Mouse (Mus musculus) left cerebral cortex, adult 2 months (tissue): ENCODE results near the gene Ctns. TPM values are rescaled to one million over a fixed set of nuclear protein-coding genes. Genes with fewer than 3 reads are reported as not detected.

ENCODE experiments used
- DNase-seq, 2 experiments: peaks; one replicate each; pipeline ENCODE4 v3.0.0; 2021 to 2022; ENCODE audit warnings: low spot score in 2 of 2, mixed read lengths in 1 of 2; ENCODE audit errors: extremely low spot score in 1 of 2
- H3K27ac ChIP-seq: fragments of 200-600 bp; 2 replicates; pipeline ENCODE4 v1.8.1; 2022
- H3K4me3 ChIP-seq: fragments of 200-600 bp; 2 replicates; pipeline ENCODE4 v1.8.1; 2022
- CTCF ChIP-seq: fragments of 200-600 bp; IDR thresholded peaks from 2 replicates; pipeline ENCODE4 v1.8.1; 2022; ENCODE audit warnings: antibody characterized with exemption, mild to moderate bottlenecking, moderate library complexity
- intact Hi-C: fragments of 180-260 bp; cut with DNase I; formaldehyde crosslinking; loops from one replicate; pipeline ENCODE4 v1.15.1; 2025
- total RNA-seq, 2 experiments: library from RNA; stranded (reverse); gene quantifications; 2 replicates each; pipeline ENCODE4 v1.2.3; 2021

The Ctns gene
- total RNA-seq, 2 experiments from 2014 or later: 19.3 to 20.2 TPM

DNA sequence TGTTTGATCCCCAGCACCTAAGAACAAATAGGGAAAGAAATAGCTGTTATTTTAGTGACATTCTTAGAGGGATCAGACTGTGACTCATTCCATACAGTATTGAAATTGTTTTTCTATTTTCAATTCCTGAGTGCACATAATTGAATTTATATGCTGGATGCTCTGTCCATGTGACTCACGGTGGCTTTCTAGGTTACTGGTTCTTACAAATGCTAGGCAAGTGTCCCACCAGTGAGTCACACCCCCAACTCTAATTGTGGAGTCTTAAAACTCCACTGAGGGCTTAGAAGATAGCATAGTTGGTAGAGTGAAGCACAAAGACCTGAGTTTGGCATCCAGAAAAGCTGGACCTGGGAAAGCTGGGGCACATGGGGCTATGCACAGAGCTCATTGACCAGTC is 21.8 kb upstream of the Ctns start:
- TF ChIP-seq CTCF: no peak
- H3K4me3 ChIP-seq: no peak overlapping the region
- H3K27ac ChIP-seq: no peak overlapping the region
- DNase-seq: no peak
- intact Hi-C loops: no loop called here

DNA sequence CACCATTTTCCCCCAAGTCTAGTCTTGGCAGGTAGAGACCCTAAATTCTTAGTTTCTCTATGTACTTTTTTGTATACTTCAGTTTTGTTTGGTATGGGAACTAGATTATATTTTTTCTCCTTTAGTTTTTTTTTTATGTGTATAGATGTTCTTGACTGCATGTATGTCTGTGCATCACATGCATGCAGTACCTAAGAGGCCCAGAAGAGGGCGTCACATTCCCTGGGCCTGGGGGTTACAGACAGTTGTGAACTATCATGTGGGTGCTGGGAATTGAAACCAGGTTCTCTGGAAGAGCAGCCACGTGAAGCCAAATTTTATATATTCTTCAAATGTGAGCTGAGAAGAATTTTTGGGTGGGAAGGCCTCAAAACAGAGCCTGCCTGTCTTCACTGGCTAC is 20.8 kb upstream of the Ctns start:
- Histone ChIP-seq H3K4me3 (no peak overlapping the region), H3K27ac (no peak overlapping the region)
- TF ChIP-seq CTCF: peak; percentile 24
- intact Hi-C loops: no loop called here
- no peak for DNase-seq

DNA sequence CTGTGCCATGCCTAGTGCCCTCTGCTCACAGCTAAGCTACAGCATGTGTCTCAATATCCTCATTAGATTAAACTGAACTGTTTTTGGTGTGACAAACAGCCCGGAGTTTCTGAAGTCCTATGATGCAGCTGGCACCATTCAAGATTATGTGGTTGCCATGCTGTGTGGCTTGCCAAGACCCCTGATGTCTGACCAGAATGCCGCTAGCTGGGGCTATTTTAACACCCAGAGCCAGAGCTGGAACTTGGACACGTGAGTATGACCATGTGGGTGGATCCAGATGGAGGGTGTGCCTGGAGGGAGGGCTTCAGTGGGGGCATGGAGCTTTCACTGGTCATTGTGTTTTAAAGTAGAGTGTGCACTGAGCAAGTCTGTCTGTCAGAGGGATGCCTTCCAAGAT is 15.1 kb upstream of the Ctns start:
- H3K4me3 ChIP-seq: no peak overlapping the region
- DNase-seq: no peak
- TF ChIP-seq CTCF: no peak
- intact Hi-C loops: no loop called here
- H3K27ac ChIP-seq: no peak overlapping the region

DNA sequence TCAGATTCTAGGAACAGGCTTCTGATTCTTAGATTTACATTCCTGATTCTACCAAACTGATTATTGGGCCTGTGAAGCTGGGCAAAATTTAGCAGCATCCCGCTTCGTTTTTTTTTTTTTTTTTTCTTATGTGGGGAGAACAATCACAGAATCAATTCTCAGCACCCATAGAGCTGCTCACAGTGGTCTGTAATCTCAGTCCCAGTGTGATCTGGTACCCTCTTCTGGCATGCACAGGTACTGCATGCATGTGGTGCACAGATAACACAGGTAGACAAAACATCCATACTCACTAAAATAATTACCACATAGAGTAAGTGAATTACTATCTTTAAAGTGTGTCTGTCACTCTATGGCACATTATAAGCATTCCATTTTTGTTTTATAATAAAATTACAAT is 8.8 kb upstream of the Ctns start:
- intact Hi-C loops: no loop called here
- TF ChIP-seq CTCF: peak; percentile 29
- DNase-seq: no peak

DNA sequence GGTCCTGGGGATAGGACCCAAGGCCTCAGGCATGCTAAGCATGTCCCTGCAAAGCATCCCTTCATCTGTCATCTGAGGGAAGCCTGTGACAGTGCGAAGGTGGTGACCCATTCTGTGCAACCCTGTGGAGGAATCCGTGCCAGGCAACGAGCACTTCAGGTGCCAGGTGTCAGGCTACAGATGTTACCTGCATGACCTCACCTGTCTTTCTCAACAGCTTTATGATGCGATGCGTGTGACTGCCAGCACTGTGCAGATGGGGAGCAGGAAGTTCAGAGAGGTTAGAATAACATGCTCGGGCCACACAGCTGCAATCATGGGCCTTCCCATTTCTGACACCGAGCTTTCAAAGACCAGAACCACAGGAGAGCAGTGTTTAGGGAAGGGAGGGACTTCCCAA is 6.4 kb upstream of the Ctns start:
- no peak for TF ChIP-seq CTCF
- no peak for DNase-seq
- intact Hi-C loops: no loop called here
- no peak overlapping the region for H3K27ac ChIP-seq
- no peak overlapping the region for H3K4me3 ChIP-seq

More for the DNA sequence above, 8.8 kb upstream of the Ctns start:
- Histone ChIP-seq H3K4me3 (no peak overlapping the region), H3K27ac (no peak overlapping the region)

DNA sequence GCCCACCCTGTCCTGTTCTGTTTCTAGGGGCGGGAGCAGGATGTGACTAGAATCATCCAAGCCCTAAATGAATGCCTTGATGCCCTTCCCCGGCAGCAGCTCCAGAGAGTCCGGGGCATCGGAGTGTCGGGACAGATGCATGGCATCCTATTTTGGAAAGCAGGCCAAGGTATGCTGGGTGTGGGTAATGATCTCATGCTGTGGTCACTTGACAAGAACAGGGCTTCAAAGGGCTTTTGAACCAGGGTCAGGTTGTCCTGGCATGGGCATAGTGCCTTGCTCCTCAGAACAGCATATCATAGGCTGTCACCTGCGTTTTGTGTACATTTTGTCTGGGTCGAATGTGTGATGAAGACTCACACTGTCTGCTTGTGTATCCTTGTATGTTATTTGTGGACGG is 5.1 kb upstream of the Ctns start:
- no peak for TF ChIP-seq CTCF
- intact Hi-C loops: no loop called here

DNA sequence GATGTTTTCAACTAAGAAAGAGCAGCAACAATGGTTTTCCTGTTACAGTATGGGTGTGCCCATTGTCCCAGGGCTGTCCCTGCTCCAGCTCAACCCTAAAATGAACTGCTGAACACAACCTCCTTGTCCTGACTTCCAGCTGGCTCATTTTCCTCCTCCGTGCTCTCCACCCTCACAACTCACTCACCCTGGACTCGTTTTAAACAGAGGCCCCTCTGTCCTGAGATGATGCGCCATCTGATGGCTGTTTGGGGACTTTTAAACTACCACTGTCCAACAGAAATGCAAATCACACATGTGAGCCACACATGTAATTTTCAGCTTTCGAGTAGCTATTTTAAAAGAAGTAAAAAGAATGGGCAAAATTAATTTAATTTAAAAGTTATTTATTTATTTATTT is 2.8 kb upstream of the Ctns start:
- intact Hi-C loops: no loop called here

More for the DNA sequence above, 5.1 kb upstream of the Ctns start:
- no peak overlapping the region for H3K4me3 ChIP-seq
- no peak for DNase-seq
- no peak overlapping the region for H3K27ac ChIP-seq

DNA sequence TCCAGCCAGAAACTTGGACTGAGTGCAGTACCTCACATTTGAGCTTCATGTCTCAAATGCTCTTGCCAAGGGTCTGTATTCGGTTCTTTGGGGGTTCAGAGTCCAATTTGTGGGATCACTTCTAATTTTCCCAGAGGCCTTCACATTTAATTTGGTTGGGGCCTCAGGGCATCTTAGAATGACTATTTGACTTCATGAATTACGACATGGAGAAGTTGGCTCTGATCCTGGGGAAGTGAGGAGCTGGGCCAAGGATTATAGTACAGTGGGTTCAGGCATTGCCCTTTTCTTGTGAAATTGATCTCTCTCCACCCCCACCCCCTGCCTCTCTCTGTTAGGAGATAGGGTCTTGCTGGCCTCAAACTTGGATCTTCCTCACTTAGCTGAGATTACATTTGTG is 2.2 kb upstream of the Ctns start:
- no peak for DNase-seq
- Histone ChIP-seq H3K27ac (no peak overlapping the region), H3K4me3 (no peak overlapping the region)
- TF ChIP-seq CTCF: no peak
- intact Hi-C loops: no loop called here

More for the DNA sequence above, 2.8 kb upstream of the Ctns start:
- no peak; the same call in none of the 2 replicates for TF ChIP-seq CTCF
- Histone ChIP-seq H3K27ac (no peak overlapping the region), H3K4me3 (no peak overlapping the region)
- no peak for DNase-seq

DNA sequence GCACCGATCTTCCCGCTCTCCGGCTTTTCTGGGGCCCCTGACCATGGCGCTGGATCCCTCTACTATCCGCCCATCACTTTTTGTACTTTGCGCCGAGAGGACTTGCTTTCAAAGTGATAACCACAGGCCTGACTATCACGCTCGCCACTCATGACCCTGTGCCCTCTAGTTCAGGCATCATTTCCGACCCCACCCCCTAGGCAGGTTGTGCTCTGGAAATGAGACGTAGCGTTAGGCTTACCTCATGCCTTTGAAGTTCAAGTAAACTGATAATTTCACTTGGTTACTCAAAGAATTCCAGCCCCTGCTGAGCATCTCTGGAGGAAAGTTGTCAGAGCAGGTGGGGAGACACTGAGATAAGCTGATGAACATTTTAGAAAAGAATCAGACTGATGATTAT is 1.0 kb upstream of the Ctns start:
- peak overlapping the region; percentile 96; the same call in 1 of the 2 replicates for H3K27ac ChIP-seq
- no peak for TF ChIP-seq CTCF
- H3K4me3 ChIP-seq: peak overlapping the region; percentile 90
- intact Hi-C loops: loop anchor here (2.0 kb wide), 1 partner anchor 23 kb away; the partner anchor contains the start of genes Emc6 and Tax1bp3
- DNase-seq: no peak

DNA sequence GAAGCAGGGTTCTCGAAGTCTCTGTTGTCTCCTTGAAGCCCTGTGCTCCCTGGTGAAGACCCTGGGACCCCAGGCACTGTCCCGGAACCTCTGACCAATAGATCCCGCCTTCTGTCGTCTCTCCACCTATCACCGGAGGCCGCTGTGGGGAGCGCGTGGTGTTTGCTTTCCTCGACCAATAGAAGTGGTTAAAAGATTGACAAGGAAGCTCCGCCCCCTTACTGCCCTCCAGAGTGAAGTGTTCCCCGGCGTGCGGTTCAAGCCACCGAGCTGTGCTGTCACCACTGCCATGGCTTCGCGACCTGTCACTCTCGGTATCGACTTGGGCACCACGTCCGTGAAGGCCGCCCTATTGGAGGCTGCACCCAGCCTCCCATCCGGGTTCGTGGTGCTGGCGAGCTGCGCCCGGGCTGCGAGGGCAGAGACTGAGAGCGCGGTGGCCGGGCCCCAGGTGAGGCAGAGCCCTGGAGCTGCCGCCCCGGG is 429 bp upstream of the Ctns start, which contains the start of gene Shpk:
Gene Shpk, plus strand, starts transcription at position 231 of the 483 bp plus-strand sequence.
- peak within 1 kb of the TSS; percentile 90 for H3K4me3 ChIP-seq
- peak within 1 kb of the TSS; percentile 96 for H3K27ac ChIP-seq
- intact Hi-C loops: loop anchor here (2.0 kb wide), 1 partner anchor 22 kb away; the partner anchor contains the start of genes Emc6 and Tax1bp3
- DNase-seq: peak; percentile 95 to 96
- no peak for TF ChIP-seq CTCF

DNA sequence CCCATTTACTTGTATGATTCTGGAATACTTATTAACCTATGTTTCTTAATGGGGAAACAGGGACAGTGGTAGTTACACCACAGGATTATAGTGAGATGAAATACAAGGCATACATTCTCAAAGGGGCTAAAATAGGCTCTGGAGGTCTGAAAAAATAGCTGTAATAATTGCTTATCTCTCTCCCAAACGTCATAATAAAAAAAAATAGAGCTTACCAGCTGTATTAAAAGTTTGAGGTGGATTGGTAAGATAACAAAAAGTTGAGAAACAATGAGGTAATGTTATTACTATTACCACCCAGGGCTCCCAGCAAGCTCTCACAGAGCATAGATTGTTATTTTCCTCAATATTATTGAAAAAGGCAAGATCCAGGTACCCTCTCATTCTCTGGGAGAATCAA is 652 bp downstream of the Ctns start:
- no peak for TF ChIP-seq CTCF
- intact Hi-C loops: loop anchor here (2.0 kb wide), 1 partner anchor 21 kb away; the partner anchor contains the start of genes Emc6 and Tax1bp3
- no peak for DNase-seq
- Histone ChIP-seq H3K27ac (peak overlapping the region; percentile 96; the same call in 1 of the 2 replicates), H3K4me3 (peak overlapping the region; percentile 90)

DNA sequence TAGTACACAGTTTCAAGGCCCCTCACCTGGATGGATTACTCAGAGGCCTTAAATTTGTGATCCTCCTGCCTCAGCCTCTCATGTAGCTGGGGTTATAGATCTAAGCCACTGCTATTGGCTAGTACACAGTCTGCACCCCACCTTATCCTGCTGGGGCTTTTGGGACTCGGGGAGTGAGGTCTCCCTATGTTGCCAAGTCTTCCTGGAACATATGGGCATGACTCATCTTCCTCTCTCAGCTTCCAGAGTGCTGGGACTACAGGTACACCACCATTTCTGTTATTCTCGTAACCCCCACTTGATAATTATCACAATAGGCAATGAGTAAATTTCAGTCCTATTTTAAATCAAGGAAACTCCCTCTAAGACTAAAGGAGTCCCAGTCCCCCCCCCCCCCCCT is 4.4 kb downstream of the Ctns start:
- no peak overlapping the region for H3K4me3 ChIP-seq
- no peak overlapping the region for H3K27ac ChIP-seq
- no peak for TF ChIP-seq CTCF
- no peak for DNase-seq
- intact Hi-C loops: no loop called here

DNA sequence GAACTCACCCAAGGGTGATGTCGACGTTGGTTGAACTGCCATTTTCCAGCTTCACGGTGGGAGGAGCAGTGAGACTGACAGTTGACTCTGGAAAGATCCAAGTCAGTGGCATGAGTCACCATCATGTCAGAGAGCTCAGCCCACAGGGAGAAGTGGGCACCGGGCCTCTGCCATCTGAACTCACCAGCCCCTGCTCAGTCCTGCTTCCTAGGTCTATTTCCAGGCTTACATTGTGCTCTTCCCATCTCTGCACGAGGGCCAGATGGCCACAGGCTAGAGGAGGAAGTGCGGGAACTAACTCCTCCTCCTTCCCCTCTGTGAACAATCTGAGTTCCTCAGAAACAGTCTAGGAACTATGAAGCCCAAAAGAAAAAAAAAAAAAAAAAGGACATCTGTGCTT is 5.8 kb downstream of the Ctns start:
- TF ChIP-seq CTCF: no peak
- intact Hi-C loops: no loop called here
- H3K4me3 ChIP-seq: no peak overlapping the region
- H3K27ac ChIP-seq: no peak overlapping the region
- no peak for DNase-seq
